Mouse (Mus musculus) layer of hippocampus, adult 2 months (tissue): ENCODE data around the gene Upf1. TPM values are rescaled to one million over a fixed set of nuclear protein-coding genes. Genes with fewer than 3 reads are reported as not detected.

ENCODE experiments used
- DNase-seq, 2 experiments: peaks; one replicate each; pipeline ENCODE4 v3.0.0; 2022; ENCODE audit warnings: low spot score in 2 of 2
- H3K27ac ChIP-seq: fragments of 200-600 bp; 2 replicates; pipeline ENCODE4 v1.8.1; 2022
- H3K4me3 ChIP-seq: fragments of 200-600 bp; 2 replicates; pipeline ENCODE4 v1.8.1; 2022; ENCODE audit warnings: mild to moderate bottlenecking
- CTCF ChIP-seq: fragments of 200-600 bp; conservative IDR thresholded peaks from 2 replicates; pipeline ENCODE4 v1.8.1; 2022; ENCODE audit warnings: antibody characterized with exemption, mild to moderate bottlenecking, moderate library complexity
- long read RNA-seq, 2 experiments: library from polyadenylated mRNA; stranded (forward); transcript quantifications; one replicate each; pipeline ENCODE4 v2.0.0; 2021; ENCODE audit warnings: borderline mapping rate in 2 of 2
- total RNA-seq, 2 experiments: library from RNA; stranded (reverse); gene quantifications; 2 replicates each; pipeline ENCODE4 v1.2.3; 2021

The Upf1 gene
- 10 to 100 TPM; 67.7 to 68.7 TPM for total RNA-seq
- long read RNA-seq, experiment 1, full-length matches to known transcripts = 31 of 55 reads
- long read RNA-seq, experiment 1, partial matches to known transcripts = 13 of 55 reads
- long read RNA-seq, experiment 1, other reads (novel, unspliced or antisense) = 11 of 55 reads
- long read RNA-seq, experiment 2, full-length matches to known transcripts = 53 of 99 reads
- long read RNA-seq, experiment 2, partial matches to known transcripts = 24 of 99 reads
- long read RNA-seq, experiment 2, other reads (novel, unspliced or antisense) = 22 of 99 reads

DNA sequence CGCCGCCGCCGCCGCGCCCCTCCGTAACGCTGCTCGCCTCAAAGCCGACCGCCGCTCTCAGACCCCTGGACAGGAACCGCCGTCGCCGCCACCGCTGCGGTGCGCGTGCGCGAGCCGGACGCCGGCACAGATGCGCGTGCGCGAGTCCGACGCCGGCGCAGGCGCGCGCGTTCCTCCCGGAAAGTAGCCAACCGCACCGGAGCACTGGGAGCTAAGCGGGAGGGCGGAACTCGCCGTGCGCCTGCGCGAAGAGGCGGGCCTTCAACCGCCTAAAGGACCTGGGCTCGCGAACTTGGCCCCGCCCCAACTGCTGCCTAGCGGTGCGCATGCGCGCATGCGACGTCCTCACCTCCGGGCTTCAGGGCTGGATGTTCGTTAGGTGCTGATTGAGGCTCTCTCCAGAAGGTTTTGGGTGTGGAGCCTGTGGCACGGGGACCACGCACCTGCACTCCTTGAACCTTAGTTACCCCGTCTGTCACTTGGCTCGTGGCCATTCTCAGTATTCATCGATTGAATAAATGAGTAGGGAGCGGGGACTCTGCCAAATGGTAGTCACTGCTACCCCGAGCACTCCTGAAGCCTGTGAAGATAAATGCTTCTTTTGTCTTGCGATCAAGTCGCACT lies at the start of gene Upf1:
Upf1 (minus strand) TSS at position 85 of the 624 bp plus-strand sequence.
- peak; percentile 99 to 100 for DNase-seq
- no peak for TF ChIP-seq CTCF
- peak within 1 kb of the TSS; percentile 90 for H3K4me3 ChIP-seq

DNA sequence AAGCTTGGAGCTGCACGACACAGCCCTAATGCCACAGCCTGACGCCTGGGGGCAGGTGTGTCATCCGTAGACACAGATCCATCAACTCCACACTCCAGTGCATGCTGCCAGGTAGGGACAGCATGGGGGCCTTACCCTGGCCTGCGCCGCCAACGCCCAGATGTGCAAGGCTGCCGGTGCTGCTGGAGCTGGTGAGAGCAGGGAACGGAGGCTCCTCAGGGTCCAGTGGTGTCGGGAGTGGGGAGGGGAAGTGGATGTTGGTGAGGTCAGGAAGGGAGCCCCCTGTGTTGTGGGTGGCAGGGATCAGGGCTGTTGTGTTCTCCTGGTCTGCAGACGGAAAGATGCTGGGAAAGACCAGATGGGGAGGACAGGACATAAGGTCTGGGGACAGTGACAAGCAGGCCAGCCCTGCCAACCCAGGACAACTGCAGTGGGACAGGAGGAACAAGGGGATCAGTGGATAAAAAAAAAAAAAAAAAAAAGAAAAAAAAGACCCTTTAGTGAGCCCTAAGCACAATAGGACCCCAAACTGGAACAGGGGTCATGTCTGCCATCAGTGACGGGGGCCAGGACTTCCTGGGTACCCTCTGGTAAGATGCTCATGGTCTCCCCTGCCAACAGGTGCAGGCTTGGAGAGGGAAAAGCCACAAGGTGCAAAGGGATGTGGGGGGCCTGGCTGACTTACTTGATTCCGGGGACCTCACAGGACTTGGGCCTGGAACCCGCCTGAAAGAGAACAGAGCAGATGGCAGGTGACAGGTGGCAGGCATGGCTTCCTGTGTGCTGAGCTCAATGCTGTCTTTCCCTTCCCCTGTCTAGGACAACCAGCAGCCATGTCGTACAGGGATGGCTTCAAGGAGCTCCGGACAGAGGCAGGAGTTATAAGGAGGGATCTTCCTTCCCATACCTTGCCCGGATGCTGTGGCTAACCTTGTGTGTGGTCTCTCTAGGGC lies 44.8 kb upstream of the Upf1 start:
- H3K4me3 ChIP-seq = no peak overlapping the region
- DNase-seq = no peak
- peak overlapping the region; percentile 77 for H3K27ac ChIP-seq
- no peak for TF ChIP-seq CTCF

More for the DNA sequence above, at the start of gene Upf1:
- peak within 1 kb of the TSS; percentile 98 for H3K27ac ChIP-seq

DNA sequence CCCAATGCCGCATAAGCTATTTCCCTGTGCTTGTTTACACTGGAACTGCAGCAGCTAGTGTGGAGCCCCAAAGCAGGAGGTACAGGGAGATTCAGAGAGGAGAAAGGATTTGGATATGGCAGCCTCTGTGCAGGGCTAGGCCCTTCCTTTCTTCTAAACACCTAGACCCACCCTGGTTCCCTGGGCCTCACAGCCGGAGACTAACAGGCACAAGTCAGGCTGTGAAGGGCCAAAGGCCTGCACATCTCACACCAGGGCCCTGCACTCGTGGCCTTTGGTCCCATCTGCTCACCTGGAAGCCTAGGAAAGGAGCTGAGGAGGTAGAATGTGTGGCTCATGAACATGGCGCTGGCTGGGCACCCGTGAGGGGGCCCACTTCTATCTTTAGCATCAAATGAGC lies 43.1 kb upstream of the Upf1 start:
- no peak for DNase-seq
- Histone ChIP-seq H3K4me3 (no peak overlapping the region), H3K27ac (peak overlapping the region; percentile 77)
- no peak for TF ChIP-seq CTCF

DNA sequence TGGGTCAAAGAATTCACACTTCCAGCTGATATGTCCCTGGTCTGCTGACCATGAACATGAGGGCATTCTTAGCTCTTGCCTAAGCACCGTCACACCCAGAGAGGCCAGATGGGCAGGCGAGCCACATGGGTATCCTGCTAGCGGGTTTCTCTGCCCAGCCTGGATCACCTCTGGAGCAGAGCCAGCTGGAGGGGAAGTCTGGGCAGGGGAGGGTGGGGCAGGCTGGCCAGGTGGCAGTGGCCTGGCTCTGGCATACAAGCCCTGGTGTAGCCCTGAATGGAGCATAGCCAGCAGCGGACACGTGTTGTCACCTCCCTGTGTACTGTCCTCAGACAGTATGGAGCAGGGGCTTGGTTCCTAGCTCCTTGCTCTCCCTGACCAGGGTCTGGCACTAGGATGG lies 42.6 kb upstream of the Upf1 start:
- peak overlapping the region; percentile 77; the same call in 1 of the 2 replicates for H3K27ac ChIP-seq
- no peak overlapping the region for H3K4me3 ChIP-seq
- no peak for DNase-seq
- no peak for TF ChIP-seq CTCF

DNA sequence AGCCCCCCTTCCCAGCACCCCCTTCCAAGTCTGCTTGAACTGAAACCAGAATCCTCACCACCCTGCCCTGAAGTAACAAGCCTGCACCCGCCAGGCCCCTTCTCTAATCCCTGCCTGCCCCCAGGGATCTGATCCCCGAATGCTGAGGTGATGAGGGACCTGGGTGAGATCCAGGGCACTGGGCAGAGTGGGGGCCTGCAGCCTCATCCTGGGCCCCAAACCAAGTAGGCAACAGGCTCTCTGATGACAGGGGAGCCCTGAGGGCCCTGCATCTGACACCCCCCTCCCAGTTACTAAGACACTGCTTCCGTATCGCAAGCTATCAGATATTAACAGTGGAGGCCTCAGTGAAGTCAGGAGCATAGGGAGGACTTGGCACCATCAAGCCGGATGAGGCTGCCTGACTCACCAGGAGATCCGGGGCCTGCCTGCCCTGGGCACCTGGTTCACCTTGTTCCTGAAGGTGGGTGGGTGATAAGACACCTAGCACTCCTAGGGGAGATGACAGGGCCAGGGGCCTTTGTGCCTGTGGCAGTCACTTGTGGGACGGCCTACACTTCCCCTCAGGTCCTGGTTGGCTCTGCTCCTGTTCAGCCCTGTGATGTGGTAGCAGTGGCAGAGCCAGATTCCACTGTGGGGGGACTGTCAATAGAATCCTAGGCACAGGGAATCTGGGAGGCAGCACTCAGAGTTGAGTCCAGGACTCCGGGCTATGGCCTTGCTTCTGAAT lies 41.4 kb upstream of the Upf1 start:
- H3K4me3 ChIP-seq = no peak overlapping the region
- H3K27ac ChIP-seq = 0 out of 2 replicates have a peak overlapping the region, but pooled peaks have one; percentile 77
- no peak for DNase-seq
- TF ChIP-seq CTCF = no peak

DNA sequence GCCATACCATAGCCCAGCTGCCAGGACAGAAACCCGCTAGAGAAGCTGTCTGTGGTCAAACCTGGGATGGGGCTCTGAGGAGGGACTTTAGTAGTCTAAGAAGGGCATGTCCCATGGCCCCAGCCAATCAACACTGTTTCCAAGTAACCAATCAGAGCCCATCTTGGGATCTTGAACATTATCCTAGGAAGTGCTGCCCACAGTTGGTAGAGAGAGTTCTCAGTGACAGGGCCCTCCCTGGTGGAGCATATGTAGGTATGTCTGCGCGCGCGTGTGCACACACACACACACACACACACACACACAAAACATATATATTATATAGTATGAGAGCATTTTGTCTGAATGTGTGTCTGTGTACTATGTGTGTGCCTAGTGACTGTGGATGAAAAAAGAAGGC lies 40.0 kb upstream of the Upf1 start:
- H3K4me3 ChIP-seq = no peak overlapping the region
- H3K27ac ChIP-seq = no peak overlapping the region
- TF ChIP-seq CTCF = no peak
- DNase-seq = no peak

DNA sequence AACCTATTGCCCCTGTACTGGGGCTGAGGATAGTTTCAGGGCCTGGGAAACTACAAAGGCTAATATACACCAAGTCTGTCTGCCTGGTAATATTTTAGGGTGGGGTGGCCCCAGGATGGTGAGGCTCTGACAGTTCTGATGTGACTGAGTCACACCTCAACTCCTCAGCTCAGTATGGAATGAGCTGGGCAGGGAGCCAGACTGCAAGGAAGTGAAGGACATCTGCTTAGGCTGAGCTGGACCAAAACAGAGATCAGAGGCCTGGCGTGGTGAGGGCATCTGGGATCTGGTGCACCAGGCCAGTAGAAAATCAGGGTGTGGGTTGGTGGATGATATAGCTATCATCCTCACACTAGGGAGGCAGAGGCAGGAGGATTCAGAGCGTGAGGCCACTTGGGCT lies 36.6 kb upstream of the Upf1 start:
- H3K4me3 ChIP-seq = no peak overlapping the region
- no peak for DNase-seq
- no peak for TF ChIP-seq CTCF
- H3K27ac ChIP-seq = no peak overlapping the region

DNA sequence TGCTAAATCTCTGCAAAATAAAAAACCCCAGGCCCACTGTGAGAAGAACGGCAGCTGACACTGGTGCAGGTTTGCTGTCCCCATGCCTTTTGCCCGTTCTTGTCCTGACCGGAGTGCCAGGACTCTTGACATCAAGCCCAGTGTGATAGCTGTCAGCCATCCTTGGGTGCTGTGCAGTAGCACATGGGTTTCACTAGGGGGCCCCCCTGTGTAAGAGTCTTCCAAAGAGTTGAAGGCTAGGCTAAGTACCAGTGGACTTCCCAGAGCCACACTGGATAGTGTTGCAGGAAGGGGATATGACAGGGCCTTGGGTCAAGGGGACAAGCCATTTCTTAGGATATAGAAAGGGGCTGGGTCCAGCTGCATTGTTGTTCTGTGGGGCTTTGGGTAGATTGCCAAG lies 30.2 kb upstream of the Upf1 start:
- TF ChIP-seq CTCF = peak; percentile 97
- Histone ChIP-seq H3K27ac (no peak overlapping the region), H3K4me3 (no peak overlapping the region)
- DNase-seq = peak; percentile 63 to 81

DNA sequence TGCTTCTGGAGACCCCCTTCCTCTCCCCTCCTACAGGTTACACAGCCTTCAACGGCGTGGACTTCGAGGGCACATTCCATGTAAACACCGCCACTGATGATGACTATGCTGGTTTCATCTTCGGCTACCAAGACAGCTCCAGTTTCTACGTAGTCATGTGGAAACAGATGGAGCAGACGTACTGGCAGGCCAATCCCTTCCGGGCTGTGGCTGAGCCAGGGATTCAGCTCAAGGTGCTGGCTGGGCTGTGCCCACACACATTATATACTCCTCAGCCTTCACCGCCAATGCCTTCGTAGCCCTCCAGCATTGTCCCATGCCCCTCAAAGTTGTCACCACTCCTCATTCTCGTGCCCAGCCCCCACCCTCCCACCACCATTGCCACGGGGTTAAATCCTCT lies 27.0 kb upstream of the Upf1 start:
- peak in 1 of 2 experiments; percentile 51 for DNase-seq
- peak overlapping the region; percentile 48; the same call in 1 of the 2 replicates for H3K27ac ChIP-seq
- H3K4me3 ChIP-seq = no peak overlapping the region
- no peak for TF ChIP-seq CTCF

DNA sequence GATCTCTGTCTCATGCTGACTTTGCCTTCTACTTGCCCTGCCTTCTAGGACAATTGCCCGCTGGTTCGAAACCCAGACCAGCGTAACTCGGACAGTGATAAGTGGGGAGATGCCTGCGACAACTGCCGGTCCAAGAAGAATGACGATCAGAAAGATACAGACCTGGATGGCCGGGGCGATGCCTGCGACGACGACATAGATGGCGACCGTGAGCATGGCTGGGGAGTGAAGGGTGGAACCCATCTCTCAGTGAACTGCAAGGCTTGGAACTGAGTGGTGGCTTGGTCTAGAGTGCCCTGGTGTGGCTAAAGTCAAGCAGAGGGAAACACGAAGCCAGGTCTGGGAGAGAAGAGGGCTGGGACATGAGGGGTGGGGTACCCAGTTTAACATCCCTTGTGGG lies 24.0 kb upstream of the Upf1 start:
- no peak for DNase-seq
- H3K4me3 ChIP-seq = no peak overlapping the region
- no peak overlapping the region for H3K27ac ChIP-seq
- peak; percentile 39 for TF ChIP-seq CTCF

DNA sequence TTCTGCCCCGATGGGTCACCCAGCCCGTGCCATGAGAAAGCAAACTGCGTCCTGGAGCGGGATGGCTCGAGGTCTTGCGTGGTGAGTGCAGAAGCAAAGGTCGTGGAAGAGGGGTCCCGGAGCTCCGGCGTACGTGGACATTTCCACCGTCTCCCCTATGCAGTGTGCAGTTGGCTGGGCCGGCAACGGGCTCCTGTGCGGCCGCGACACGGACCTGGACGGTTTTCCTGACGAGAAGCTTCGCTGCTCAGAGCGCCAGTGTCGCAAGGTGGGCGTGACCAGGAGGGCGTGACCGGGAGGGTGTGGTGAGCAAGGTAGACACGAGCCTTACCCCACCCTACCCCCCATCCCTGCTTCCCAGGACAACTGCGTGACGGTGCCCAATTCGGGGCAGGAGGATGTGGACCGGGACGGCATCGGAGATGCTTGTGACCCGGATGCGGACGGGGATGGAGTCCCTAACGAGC lies 23.2 kb upstream of the Upf1 start:
- H3K27ac ChIP-seq = no peak overlapping the region
- no peak for DNase-seq
- TF ChIP-seq CTCF = no peak
- no peak overlapping the region for H3K4me3 ChIP-seq

DNA sequence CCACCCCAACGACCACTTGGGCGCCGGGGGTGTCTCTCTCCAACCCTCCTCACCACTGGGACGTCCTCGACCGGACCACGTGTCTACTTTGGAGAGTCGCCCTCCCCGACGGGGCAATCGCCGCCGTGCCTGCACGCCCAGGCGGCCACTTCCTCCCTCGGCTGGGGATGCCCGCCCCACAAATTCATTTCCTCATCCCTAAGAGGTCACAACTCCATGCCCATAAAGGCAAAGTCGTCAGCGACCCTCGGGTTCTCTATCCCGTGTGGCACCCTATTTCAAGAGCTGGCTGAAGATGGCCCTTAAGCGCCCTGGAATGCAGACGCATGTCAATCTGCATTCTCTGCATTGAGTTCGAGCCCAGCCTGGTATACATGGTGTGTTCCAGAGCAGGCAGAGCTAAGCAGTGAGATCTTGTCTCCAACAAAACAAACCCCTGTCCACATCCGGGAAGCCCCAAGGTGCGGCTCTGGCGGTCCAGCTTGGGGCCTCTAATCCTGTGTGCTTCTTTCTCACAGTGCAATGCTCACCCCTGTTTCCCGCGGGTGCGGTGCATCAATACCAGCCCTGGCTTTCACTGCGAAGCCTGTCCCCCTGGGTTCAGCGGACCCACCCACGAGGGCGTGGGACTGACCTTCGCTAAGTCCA lies 22.3 kb upstream of the Upf1 start:
- no peak for DNase-seq
- H3K4me3 ChIP-seq = no peak overlapping the region
- no peak for TF ChIP-seq CTCF
- no peak overlapping the region for H3K27ac ChIP-seq
